Mouse (Mus musculus): Measurements from ENCODE around the gene Gm10203. TPM values are rescaled to one million over a fixed set of nuclear protein-coding genes. Genes with fewer than 3 reads are reported as not detected.
A peak's percentile ranks its signal among the peaks of the same experiment; 100 is the strongest.

The Gm10203 gene
- polyA plus RNA-seq, 2 experiments, result not detected

DNA sequence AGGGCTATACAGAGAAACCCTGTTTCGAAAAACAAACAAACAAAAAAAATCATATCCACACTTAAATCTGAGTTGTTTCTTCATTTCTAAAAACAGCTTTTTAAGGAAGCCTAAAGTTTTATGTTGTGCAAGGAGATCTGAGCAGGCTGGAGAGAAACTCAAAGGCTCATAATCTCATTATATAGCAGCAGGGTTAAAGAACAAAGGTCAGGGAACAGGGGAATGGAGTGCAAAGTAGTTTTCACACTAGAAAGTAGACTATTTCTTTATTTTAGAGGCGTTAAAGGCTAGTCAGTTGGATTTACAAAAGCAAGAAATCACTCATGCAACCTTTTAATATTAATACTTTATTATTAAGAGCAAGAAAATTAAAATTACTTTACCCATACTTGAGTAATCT, 33.7 kb upstream of the Gm10203 start:
- WGBS (ENCODE audit: insufficient replicate concordance), result 45% methylated on average over 2 of the region's 2 CpGs
- no peak overlapping the region for H3K4me2 ChIP-seq (ENCODE audit: low read depth)
- H3K27ac ChIP-seq, result no peak overlapping the region
- no peak for ATAC-seq (ENCODE audit: insufficient read depth)
- peaks cover 0 to 5% of the 10 kb centered on the region in 2 experiments; a peak in 1 of 4 replicates for H3K4me1 ChIP-seq (replicated peaks; ENCODE audit: control insufficient read depth in 2 of 2, insufficient read depth in 2 of 2, low read length in 1 of 2)
- H3K36me3 ChIP-seq (replicated peaks; ENCODE audit: control insufficient read depth, insufficient read depth, low read depth), result no peaks in the 10 kb centered on the region
- TF ChIP-seq CTCF (IDR thresholded peaks at IDR 0.05; ENCODE audit: low read depth), result no peak
- TF ChIP-seq EP300 (IDR thresholded peaks at IDR 0.05; ENCODE audit: low read depth), result no peak
- no peak overlapping the region for H3K4me3 ChIP-seq (ENCODE audit: insufficient read depth in 1 of 2, low read depth in 2 of 2, low read length in 2 of 2)
- DNase-seq (ENCODE audit: low read depth in 3 of 3, low spot score in 3 of 3), result no peak
- no peaks in the 10 kb centered on the region for H3K9me3 ChIP-seq (ENCODE audit: control insufficient read depth, low read length)
- no peak overlapping the region for H3K9ac ChIP-seq (replicated peaks)
- peaks cover 11% of the 10 kb centered on the region for H3K27me3 ChIP-seq (ENCODE audit: control insufficient read depth, insufficient read depth, low read length)

DNA sequence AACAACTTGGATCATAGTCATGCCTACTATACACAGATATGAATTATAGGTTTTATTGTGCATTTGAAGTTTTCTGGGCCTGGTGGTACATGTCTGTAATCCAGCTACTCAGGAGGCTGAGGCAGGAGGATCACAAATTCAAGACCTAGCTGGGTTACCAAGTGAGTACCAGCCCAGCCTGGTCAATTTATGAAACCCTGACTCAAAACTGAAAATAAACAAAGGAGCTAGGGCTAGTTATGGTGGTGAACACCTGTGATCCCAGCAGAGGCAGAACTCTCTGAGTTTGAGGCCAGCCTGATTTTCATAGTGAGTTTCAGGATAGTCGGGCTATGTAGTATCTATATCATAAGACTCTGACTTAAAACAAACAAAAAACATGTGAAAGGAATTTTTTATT, 32.7 kb upstream of the Gm10203 start:
- Histone ChIP-seq H3K9me3 (ENCODE audit: control insufficient read depth, low read length) (no peaks in the 10 kb centered on the region), H3K4me2 (ENCODE audit: low read depth) (no peak overlapping the region), H3K9ac (replicated peaks) (no peak overlapping the region), H3K36me3 (replicated peaks; ENCODE audit: control insufficient read depth, insufficient read depth, low read depth) (no peaks in the 10 kb centered on the region), H3K27ac (no peak overlapping the region), H3K4me3 (ENCODE audit: insufficient read depth in 1 of 2, low read depth in 2 of 2, low read length in 2 of 2) (no peak overlapping the region), H3K4me1 (replicated peaks; ENCODE audit: control insufficient read depth in 2 of 2, insufficient read depth in 2 of 2, low read length in 1 of 2) (peaks cover 0 to 5% of the 10 kb centered on the region in 2 experiments; a peak in 1 of 4 replicates), H3K27me3 (ENCODE audit: control insufficient read depth, insufficient read depth, low read length) (peaks cover 21% of the 10 kb centered on the region)
- DNase-seq (ENCODE audit: low read depth in 3 of 3, low spot score in 3 of 3) (no peak), ATAC-seq (ENCODE audit: insufficient read depth) (no peak)
- 57% methylated on average over 1 of the region's 1 CpGs for WGBS (ENCODE audit: insufficient replicate concordance)
- TF ChIP-seq CTCF (IDR thresholded peaks at IDR 0.05; ENCODE audit: low read depth), result no peak
- no peak for TF ChIP-seq EP300 (IDR thresholded peaks at IDR 0.05; ENCODE audit: low read depth)

- H3K4me1 ChIP-seq (replicated peaks; ENCODE audit: control insufficient read depth in 2 of 2, insufficient read depth in 2 of 2, low read length in 1 of 2), result peaks cover 0 to 1% of the 10 kb centered on the region in 2 experiments; a peak in 1 of 4 replicates
- no peaks in the 10 kb centered on the region for H3K36me3 ChIP-seq (replicated peaks; ENCODE audit: control insufficient read depth, insufficient read depth, low read depth)
- H3K4me2 ChIP-seq (ENCODE audit: low read depth), result peak overlapping the region; percentile 13; the same call in 1 of the 2 replicates
- DNase-seq (ENCODE audit: low read depth in 3 of 3, low spot score in 3 of 3) (no peak), ATAC-seq (ENCODE audit: insufficient read depth) (no peak)
- no peak overlapping the region for H3K9ac ChIP-seq (replicated peaks)
- H3K27me3 ChIP-seq (ENCODE audit: control insufficient read depth, insufficient read depth, low read length), result peaks cover 25% of the 10 kb centered on the region
- no peak for TF ChIP-seq EP300 (IDR thresholded peaks at IDR 0.05; ENCODE audit: low read depth)
- no peak for TF ChIP-seq CTCF (IDR thresholded peaks at IDR 0.05; ENCODE audit: low read depth)
- H3K9me3 ChIP-seq (ENCODE audit: control insufficient read depth, low read length), result no peaks in the 10 kb centered on the region
- H3K27ac ChIP-seq, result no peak overlapping the region
- H3K4me3 ChIP-seq (ENCODE audit: insufficient read depth in 1 of 2, low read depth in 2 of 2, low read length in 2 of 2), result no peak overlapping the region
Observed at GRCm38 (mm10) chr6:149098993-149099392, 31.0 kb upstream of the Gm10203 start.

DNA sequence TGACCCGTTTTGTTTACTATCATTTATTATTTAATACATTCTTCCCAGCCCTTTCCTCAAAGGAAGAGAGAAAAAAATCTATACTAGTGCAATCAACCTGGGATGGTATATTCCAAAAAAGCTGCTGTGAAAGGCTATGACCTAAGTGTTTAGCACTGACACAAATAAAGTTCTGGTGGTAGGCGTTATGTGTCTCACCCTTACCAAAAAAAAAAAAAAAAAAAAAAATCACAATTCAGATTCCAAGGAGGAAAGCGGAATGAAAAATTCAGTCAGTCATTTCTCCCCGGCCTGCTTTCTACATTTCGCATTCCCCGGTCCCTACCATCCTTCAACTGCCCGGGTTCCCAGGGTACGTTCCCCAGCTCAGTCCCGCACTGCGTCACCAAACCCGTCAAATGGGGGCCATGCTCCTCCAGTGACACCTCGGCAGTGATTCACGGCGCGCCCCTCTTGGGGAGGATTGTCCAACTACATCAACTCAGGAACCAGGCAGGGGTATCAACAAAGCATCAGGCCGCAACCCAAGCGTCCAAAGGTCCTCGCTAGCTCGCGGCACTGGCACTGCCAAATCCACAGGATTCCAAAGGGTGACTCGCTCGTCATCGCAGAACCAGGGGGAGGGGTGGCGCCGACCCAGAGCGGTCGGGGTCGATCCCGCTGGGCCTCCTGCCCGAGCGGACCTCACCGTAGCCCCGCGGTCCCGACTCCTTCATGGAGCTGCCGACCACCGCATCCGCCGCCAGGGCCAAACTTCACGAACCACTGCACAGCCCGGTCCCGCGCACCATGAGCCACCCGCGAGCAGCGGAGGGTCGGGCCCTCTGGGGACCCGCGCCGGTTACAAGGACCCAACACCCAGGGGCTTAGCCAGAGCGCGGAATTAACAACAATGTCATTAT, 29.5 kb upstream of the Gm10203 start:
- TF ChIP-seq EP300 (IDR thresholded peaks at IDR 0.05; ENCODE audit: low read depth) (no peak), CTCF (IDR thresholded peaks at IDR 0.05; ENCODE audit: low read depth) (no peak)
- DNase-seq (ENCODE audit: low read depth in 3 of 3, low spot score in 3 of 3), result peak in 1 of 3 experiments; percentile 9
- H3K27me3 ChIP-seq (ENCODE audit: control insufficient read depth, insufficient read depth, low read length), result peaks cover 25% of the 10 kb centered on the region
- peak overlapping the region; percentile 52 to 60 for H3K4me3 ChIP-seq (ENCODE audit: insufficient read depth in 1 of 2, low read depth in 2 of 2, low read length in 2 of 2)
- H3K4me2 ChIP-seq (ENCODE audit: low read depth), result peak overlapping the region; percentile 51
- 2% methylated on average over 52 of the region's 52 CpGs for whole genome bisulfite sequencing (ENCODE audit: insufficient replicate concordance)
- no peaks in the 10 kb centered on the region for H3K9me3 ChIP-seq (ENCODE audit: control insufficient read depth, low read length)
- peak; percentile 31 for ATAC-seq (ENCODE audit: insufficient read depth)
- H3K36me3 ChIP-seq (replicated peaks; ENCODE audit: control insufficient read depth, insufficient read depth, low read depth), result no peaks in the 10 kb centered on the region
- H3K9ac ChIP-seq (replicated peaks), result peak overlapping the region; percentile 35
- peak overlapping the region; percentile 16; the same call in 1 of the 2 replicates for H3K27ac ChIP-seq
- no peaks in the 10 kb centered on the region for H3K4me1 ChIP-seq (replicated peaks; ENCODE audit: control insufficient read depth in 2 of 2, insufficient read depth in 2 of 2, low read length in 1 of 2)

Measured in liver, embryonic 14.5 days (tissue).